Mouse (Mus musculus): Measurements from ENCODE around the gene Lmod2.

Gene Lmod2

GRCm38 (mm10) chr6:24602351-24602750, 4.8 kb downstream of the Lmod2 start:
- no peak for DNase-seq (ENCODE audit: low read depth, low spot score)

- DNase-seq (ENCODE audit: low read depth, low spot score): no peak
Measured at GRCm38 (mm10) chr6:24602993-24603392, 5.4 kb downstream of the Lmod2 start.

- no peak for DNase-seq (ENCODE audit: low read depth, low spot score)
Measured at GRCm38 (mm10) chr6:24604289-24604688, 6.7 kb downstream of the Lmod2 start.

GRCm38 (mm10) chr6:24605631-24606030, 8.1 kb downstream of the Lmod2 start:
- DNase-seq (ENCODE audit: low read depth, low spot score): no peak

GRCm38 (mm10) chr6:24606512-24606911, 8.9 kb downstream of the Lmod2 start:
- no peak for DNase-seq (ENCODE audit: low read depth, low spot score)

- DNase-seq (ENCODE audit: low read depth, low spot score): no peak
Measured at GRCm38 (mm10) chr6:24607531-24607930, 10.0 kb downstream of the Lmod2 start.

- no peak for DNase-seq (ENCODE audit: low read depth, low spot score)
Measured at GRCm38 (mm10) chr6:24608129-24608528, 10.6 kb downstream of the Lmod2 start.

- no peak for DNase-seq (ENCODE audit: low read depth, low spot score)
Measured at GRCm38 (mm10) chr6:24608682-24609081, 11.1 kb downstream of the Lmod2 start.

GRCm38 (mm10) chr6:24609531-24609930, 12.0 kb downstream of the Lmod2 start:
- DNase-seq (ENCODE audit: low read depth, low spot score): no peak

GRCm38 (mm10) chr6:24610358-24610757, 12.8 kb downstream of the Lmod2 start:
- no peak for DNase-seq (ENCODE audit: low read depth, low spot score)

- DNase-seq (ENCODE audit: low read depth, low spot score): no peak
Measured at GRCm38 (mm10) chr6:24612074-24612755, 14.7 kb downstream of the Lmod2 start.

- DNase-seq (ENCODE audit: low read depth, low spot score): no peak
Measured at GRCm38 (mm10) chr6:24613346-24613745, 15.8 kb downstream of the Lmod2 start.

GRCm38 (mm10) chr6:24613918-24614317, 16.4 kb downstream of the Lmod2 start:
- no peak for DNase-seq (ENCODE audit: low read depth, low spot score)

- no peak for DNase-seq (ENCODE audit: low read depth, low spot score)
Measured at GRCm38 (mm10) chr6:24616746-24617145, 19.2 kb downstream of the Lmod2 start.

GRCm38 (mm10) chr6:24619285-24620045, 21.9 kb downstream of the Lmod2 start:
- no peak for DNase-seq (ENCODE audit: low read depth, low spot score)

GRCm38 (mm10) chr6:24620936-24621335, 23.4 kb downstream of the Lmod2 start:
- no peak for DNase-seq (ENCODE audit: low read depth, low spot score)

- DNase-seq (ENCODE audit: low read depth, low spot score): no peak
Measured at GRCm38 (mm10) chr6:24622098-24622497, 24.5 kb downstream of the Lmod2 start.

GRCm38 (mm10) chr6:24627586-24628030, 30.0 kb downstream of the Lmod2 start:
- DNase-seq (ENCODE audit: low read depth, low spot score): peak; percentile 45

GRCm38 (mm10) chr6:24628499-24628898, 30.9 kb downstream of the Lmod2 start:
- no peak for DNase-seq (ENCODE audit: low read depth, low spot score)

GRCm38 (mm10) chr6:24632061-24632460, 34.5 kb downstream of the Lmod2 start:
- no peak for DNase-seq (ENCODE audit: low read depth, low spot score)

- DNase-seq (ENCODE audit: low read depth, low spot score): no peak
Measured at GRCm38 (mm10) chr6:24634065-24634464, 36.5 kb downstream of the Lmod2 start.

GRCm38 (mm10) chr6:24635814-24636213, 38.3 kb downstream of the Lmod2 start:
- no peak for DNase-seq (ENCODE audit: low read depth, low spot score)

- DNase-seq (ENCODE audit: low read depth, low spot score): no peak
Measured at GRCm38 (mm10) chr6:24641286-24641685, 43.7 kb downstream of the Lmod2 start.
